Mouse (Mus musculus): ENCODE results near the gene Neurog3. TPM values are rescaled to one million over a fixed set of nuclear protein-coding genes. Genes with fewer than 3 reads are reported as not detected.

The Neurog3 gene
- polyA plus RNA-seq, 1 experiment from 2014 or later = not detected

GRCm38 (mm10) chr10:62101504-62102439 is 31.1 kb upstream of the Neurog3 start:
- Histone ChIP-seq H3K4me2 (ENCODE audit: low read depth, low read length) (peak overlapping the region; percentile 33), H3K9ac (ENCODE audit: low read depth, low read length) (no peak overlapping the region), H3K9me3 (ENCODE audit: control insufficient read depth, low read length) (no peaks in the 10 kb centered on the region), H3K4me1 (ENCODE audit: control insufficient read depth, insufficient read depth, low read length) (peaks cover 11% of the 10 kb centered on the region), H3K36me3 (ENCODE audit: control insufficient read depth, insufficient read depth, low read length) (no peaks in the 10 kb centered on the region), H3K27ac (replicated peaks; ENCODE audit: low read depth, low read length) (no peak overlapping the region), H3K4me3 (ENCODE audit: low read depth, low read length) (no peak overlapping the region), H3K27me3 (replicated peaks; ENCODE audit: control insufficient read depth, insufficient read depth, low read length) (peaks cover 6% of the 10 kb centered on the region; the same call in 1 of the 2 replicates)
- peak; percentile 91 for DNase-seq (ENCODE audit: low spot score)
- ATAC-seq (ENCODE audit: low read depth) = peak; percentile 60
- 6% methylated on average over 7 of the region's 7 CpGs for WGBS

- no peak for ATAC-seq (ENCODE audit: low read depth)
- Histone ChIP-seq H3K9ac (ENCODE audit: low read depth, low read length) (no peak overlapping the region), H3K36me3 (ENCODE audit: control insufficient read depth, insufficient read depth, low read length) (no peaks in the 10 kb centered on the region), H3K4me3 (ENCODE audit: low read depth, low read length) (no peak overlapping the region), H3K9me3 (ENCODE audit: control insufficient read depth, low read length) (no peaks in the 10 kb centered on the region), H3K4me2 (ENCODE audit: low read depth, low read length) (no peak overlapping the region), H3K27me3 (replicated peaks; ENCODE audit: control insufficient read depth, insufficient read depth, low read length) (peaks cover 9% of the 10 kb centered on the region), H3K4me1 (ENCODE audit: control insufficient read depth, insufficient read depth, low read length) (peaks cover 7% of the 10 kb centered on the region), H3K27ac (replicated peaks; ENCODE audit: low read depth, low read length) (no peak overlapping the region)
- 27% methylated on average over 7 of the region's 7 CpGs for WGBS
- DNase-seq (ENCODE audit: low spot score) = peak; percentile 80
Observed at GRCm38 (mm10) chr10:62104835-62105576, 27.9 kb upstream of the Neurog3 start.

- Histone ChIP-seq H3K4me2 (ENCODE audit: low read depth, low read length) (no peak overlapping the region), H3K27me3 (replicated peaks; ENCODE audit: control insufficient read depth, insufficient read depth, low read length) (peaks cover 20% of the 10 kb centered on the region), H3K4me1 (ENCODE audit: control insufficient read depth, insufficient read depth, low read length) (peaks cover 4% of the 10 kb centered on the region), H3K36me3 (ENCODE audit: control insufficient read depth, insufficient read depth, low read length) (no peaks in the 10 kb centered on the region), H3K9ac (ENCODE audit: low read depth, low read length) (no peak overlapping the region), H3K9me3 (ENCODE audit: control insufficient read depth, low read length) (no peaks in the 10 kb centered on the region), H3K27ac (replicated peaks; ENCODE audit: low read depth, low read length) (no peak overlapping the region), H3K4me3 (ENCODE audit: low read depth, low read length) (no peak overlapping the region)
- 62% methylated on average over 9 of the region's 9 CpGs for WGBS
- ATAC-seq (ENCODE audit: low read depth) = no peak
- DNase-seq (ENCODE audit: low spot score) = no peak
Observed at GRCm38 (mm10) chr10:62107048-62107447, 25.8 kb upstream of the Neurog3 start.

GRCm38 (mm10) chr10:62110504-62111206 is 22.2 kb upstream of the Neurog3 start:
- DNase-seq (ENCODE audit: low spot score) (peak; percentile 63), ATAC-seq (ENCODE audit: low read depth) (peak; percentile 87)
- peaks cover 4% of the 10 kb centered on the region for H3K4me1 ChIP-seq (ENCODE audit: control insufficient read depth, insufficient read depth, low read length)
- H3K27ac ChIP-seq (replicated peaks; ENCODE audit: low read depth, low read length) = no peak overlapping the region
- H3K4me2 ChIP-seq (ENCODE audit: low read depth, low read length) = peak overlapping the region; percentile 98
- H3K36me3 ChIP-seq (ENCODE audit: control insufficient read depth, insufficient read depth, low read length) = no peaks in the 10 kb centered on the region
- WGBS = 1% methylated on average over 56 of the region's 57 CpGs
- peak overlapping the region; percentile 78 for H3K9ac ChIP-seq (ENCODE audit: low read depth, low read length)
- H3K9me3 ChIP-seq (ENCODE audit: control insufficient read depth, low read length) = no peaks in the 10 kb centered on the region
- peaks cover 15% of the 10 kb centered on the region for H3K27me3 ChIP-seq (replicated peaks; ENCODE audit: control insufficient read depth, insufficient read depth, low read length)
- peak overlapping the region; percentile 69 for H3K4me3 ChIP-seq (ENCODE audit: low read depth, low read length)

GRCm38 (mm10) chr10:62111207-62111576 is 21.7 kb upstream of the Neurog3 start:
- ATAC-seq (ENCODE audit: low read depth) (peak; percentile 27; the same call in 1 of the 2 replicates), DNase-seq (ENCODE audit: low spot score) (peak; percentile 23)
- WGBS = 40% methylated on average over 6 of the region's 6 CpGs
- no peaks in the 10 kb centered on the region for H3K9me3 ChIP-seq (ENCODE audit: control insufficient read depth, low read length)
- H3K27ac ChIP-seq (replicated peaks; ENCODE audit: low read depth, low read length) = no peak overlapping the region
- H3K4me2 ChIP-seq (ENCODE audit: low read depth, low read length) = peak overlapping the region; percentile 98
- H3K9ac ChIP-seq (ENCODE audit: low read depth, low read length) = peak overlapping the region; percentile 78
- no peaks in the 10 kb centered on the region for H3K36me3 ChIP-seq (ENCODE audit: control insufficient read depth, insufficient read depth, low read length)
- peaks cover 4% of the 10 kb centered on the region for H3K4me1 ChIP-seq (ENCODE audit: control insufficient read depth, insufficient read depth, low read length)
- H3K27me3 ChIP-seq (replicated peaks; ENCODE audit: control insufficient read depth, insufficient read depth, low read length) = peaks cover 15% of the 10 kb centered on the region
- peak overlapping the region; percentile 69 for H3K4me3 ChIP-seq (ENCODE audit: low read depth, low read length)

- ATAC-seq (ENCODE audit: low read depth) (no peak; the same call in 1 of the 2 replicates), DNase-seq (ENCODE audit: low spot score) (peak; percentile 20)
- H3K9ac ChIP-seq (ENCODE audit: low read depth, low read length) = no peak overlapping the region
- no peak overlapping the region for H3K4me3 ChIP-seq (ENCODE audit: low read depth, low read length)
- no peak overlapping the region for H3K27ac ChIP-seq (replicated peaks; ENCODE audit: low read depth, low read length)
- no peak overlapping the region for H3K4me2 ChIP-seq (ENCODE audit: low read depth, low read length)
- H3K36me3 ChIP-seq (ENCODE audit: control insufficient read depth, insufficient read depth, low read length) = no peaks in the 10 kb centered on the region
- 68% methylated on average over 9 of the region's 9 CpGs for WGBS
- H3K9me3 ChIP-seq (ENCODE audit: control insufficient read depth, low read length) = no peaks in the 10 kb centered on the region
- peaks cover 15% of the 10 kb centered on the region for H3K27me3 ChIP-seq (replicated peaks; ENCODE audit: control insufficient read depth, insufficient read depth, low read length)
- peaks cover 4% of the 10 kb centered on the region for H3K4me1 ChIP-seq (ENCODE audit: control insufficient read depth, insufficient read depth, low read length)
Observed at GRCm38 (mm10) chr10:62113865-62114647, 18.8 kb upstream of the Neurog3 start.

- Histone ChIP-seq H3K9me3 (ENCODE audit: control insufficient read depth, low read length) (0 out of 2 replicates have a peak, but pooled peaks cover 4% of the 10 kb centered on the region), H3K4me3 (ENCODE audit: low read depth, low read length) (no peak overlapping the region), H3K9ac (ENCODE audit: low read depth, low read length) (no peak overlapping the region), H3K27ac (replicated peaks; ENCODE audit: low read depth, low read length) (no peak overlapping the region), H3K4me2 (ENCODE audit: low read depth, low read length) (no peak overlapping the region), H3K36me3 (ENCODE audit: control insufficient read depth, insufficient read depth, low read length) (no peaks in the 10 kb centered on the region), H3K27me3 (replicated peaks; ENCODE audit: control insufficient read depth, insufficient read depth, low read length) (peaks cover 59% of the 10 kb centered on the region), H3K4me1 (ENCODE audit: control insufficient read depth, insufficient read depth, low read length) (no peaks in the 10 kb centered on the region)
- ATAC-seq (ENCODE audit: low read depth) (no peak), DNase-seq (ENCODE audit: low spot score) (no peak)
- WGBS = 41% methylated on average over 6 of the region's 6 CpGs
Observed at GRCm38 (mm10) chr10:62127137-62127536, 5.8 kb upstream of the Neurog3 start.

All from embryonic facial prominence, embryonic 14.5 days (tissue).